17 mouse cellular contexts compared by ENCODE assay signal in the genomic region with DNA sequence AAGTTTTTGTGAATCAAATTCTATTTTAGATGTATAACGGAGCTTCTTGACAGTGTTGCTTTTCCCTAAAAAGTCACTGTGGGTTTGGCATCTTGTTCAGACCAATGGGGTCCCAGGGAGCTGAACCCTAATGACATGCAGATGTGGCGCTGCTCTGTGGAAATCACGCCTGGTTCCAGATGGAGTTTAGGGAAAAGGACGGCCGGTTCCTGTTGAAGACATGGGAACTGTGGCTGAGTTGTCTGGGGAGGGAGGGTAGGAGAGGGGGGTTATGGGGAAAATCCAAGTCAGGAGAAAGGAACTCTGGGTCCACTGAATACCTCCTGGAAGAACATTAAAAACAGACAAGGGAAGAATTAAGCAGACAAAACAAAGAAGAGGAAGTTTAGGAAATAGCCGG.
A peak's percentile ranks its signal among the peaks of the same experiment; 100 is the strongest.
DNase-seq lines count a peak whose midpoint lies in the region; ATAC-seq lines count a peak whose summit lies in the region.
"Had no signal": no experiment of that assay in that cellular context is flagged by ENCODE, and none has a peak within 500 bp of the region (broad histone marks: within the 10 kb centered on the region; RNA-seq: fewer than 3 reads in every experiment).

No protein-coding gene starts in this region.

- 23% methylated on average over 6 of the region's 6 CpGs for WGBS in limb, embryonic 15.5 days

- no peaks in the 10 kb centered on the region for H3K9me3 ChIP-seq in limb, embryonic 15.5 days
- H3K9me3 ChIP-seq: heart, embryonic 10.5 days; liver, embryonic 13.5 days; midbrain, embryonic 12.5 days had no signal

- H3K36me3 ChIP-seq in limb, embryonic 15.5 days: no peaks in the 10 kb centered on the region
- H3K36me3 ChIP-seq: heart, embryonic 10.5 days; liver, embryonic 13.5 days; midbrain, embryonic 12.5 days had no signal

- H3K4me1 ChIP-seq in limb, embryonic 15.5 days: peaks cover 14% of the 10 kb centered on the region
- H3K4me1 ChIP-seq: heart, embryonic 10.5 days; liver, embryonic 13.5 days; midbrain, embryonic 12.5 days had no signal

- H3K4me3 ChIP-seq in limb, embryonic 15.5 days: no peak overlapping the region
- H3K4me3 ChIP-seq: heart, embryonic 10.5 days; liver, embryonic 13.5 days; midbrain, embryonic 12.5 days had no signal

- peak overlapping the region; percentile 60 for H3K27ac ChIP-seq in limb, embryonic 15.5 days
- H3K27ac ChIP-seq: heart, embryonic 10.5 days; liver, embryonic 13.5 days; midbrain, embryonic 12.5 days had no signal

- intact Hi-C loops in left cerebral cortex, postnatal 14 days (cut with DNase I): no loop called here

- peak; percentile 1 for DNase-seq in thymus, postnatal 14 days
- DNase-seq in thymus, adult 18-20 months: no peak
- peak; percentile 36 for DNase-seq in fibroblast of lung, adult 2 months (ENCODE audit: low read depth)
- no peak for DNase-seq in frontal cortex, postnatal 14 days (ENCODE audit: low spot score in 2 of 2)
- no peak for DNase-seq in B cell, adult 2 months
- no peak for DNase-seq in left cerebral cortex, postnatal 14 days (ENCODE audit: low spot score in 2 of 2)
- DNase-seq: adrenal gland, adult 2 months; cerebellum, postnatal 25 days; kidney, adult 9 months; liver, embryonic 13.5 days; right cerebral cortex, postnatal 25 days; thymus, postnatal 4 days had no signal

- no peak overlapping the region for H3K9ac ChIP-seq in limb, embryonic 15.5 days
- H3K9ac ChIP-seq: liver, embryonic 13.5 days; midbrain, embryonic 12.5 days had no signal

- no peaks in the 10 kb centered on the region for H3K27me3 ChIP-seq in limb, embryonic 15.5 days
- H3K27me3 ChIP-seq: CH12.LX; liver, embryonic 13.5 days; midbrain, embryonic 12.5 days had no signal

- ATAC-seq in limb, embryonic 15.5 days (ENCODE audit: insufficient number of reproducible peaks, low FRiP score, low TSS enrichment, low read depth): peak; percentile 72; the same call in 1 of the 2 replicates
- ATAC-seq: forebrain, embryonic 16.5 days had no signal

- peak overlapping the region; percentile 6; the same call in 1 of the 2 replicates for H3K4me2 ChIP-seq in limb, embryonic 15.5 days
- H3K4me2 ChIP-seq: liver, embryonic 13.5 days; midbrain, embryonic 12.5 days had no signal

Comparison
In these comparisons a context has a peak if more than half of its experiments do, and no peak if none do; other contexts are left out.
1. DNase-seq: peak in thymus, postnatal 14 days (single experiment) and fibroblast of lung, adult 2 months (single experiment); none in thymus, adult 18-20 months (0 of 2), frontal cortex, postnatal 14 days (0 of 2), B cell, adult 2 months (0 of 2) and left cerebral cortex, postnatal 14 days (0 of 2).